Mouse (Mus musculus) myocyte (in vitro differentiated cells): ENCODE data around the gene Inf2.

Source experiments
- CEBPB ChIP-seq: IDR thresholded peaks from 2 replicates; pipeline ENCODE4 v1.6.1; 2011; ENCODE audit warnings: mild to moderate bottlenecking, moderate library complexity; ENCODE audit not compliant: poor library complexity, insufficient read depth, severe bottlenecking
- E2F4 ChIP-seq: IDR thresholded peaks from one replicate; pipeline ENCODE4 v1.6.1; 2011; ENCODE audit warnings: mild to moderate bottlenecking, control low read depth, moderate library complexity; ENCODE audit not compliant: insufficient read depth
- MYOD1 ChIP-seq, 3 experiments: IDR thresholded peaks; one replicate each; pipeline ENCODE4 v1.6.1; 2011; ENCODE audit warnings: control low read depth in 2 of 3, low read depth in 2 of 3, mild to moderate bottlenecking in 2 of 3, moderate library complexity in 1 of 3; ENCODE audit not compliant: insufficient read length in 2 of 3, control insufficient read depth in 1 of 3
- POLR2A ChIP-seq: IDR thresholded peaks from one replicate; pipeline ENCODE4 v1.6.1; 2011; ENCODE audit warnings: low read depth, mild to moderate bottlenecking, control low read depth, moderate library complexity; ENCODE audit not compliant: insufficient read length
- POLR2AphosphoS2 ChIP-seq: IDR thresholded peaks from one replicate; pipeline ENCODE4 v1.6.1; 2011; ENCODE audit warnings: low read depth, control low read depth; ENCODE audit not compliant: insufficient read length
- SRF ChIP-seq: IDR thresholded peaks from one replicate; pipeline ENCODE4 v1.6.1; 2011; ENCODE audit warnings: low read depth; ENCODE audit not compliant: control insufficient read depth, insufficient read length
- TCF12 ChIP-seq: IDR thresholded peaks from one replicate; pipeline ENCODE4 v1.6.1; 2011; ENCODE audit warnings: mild to moderate bottlenecking, control low read depth; ENCODE audit not compliant: poor library complexity, insufficient read depth, severe bottlenecking
- USF1 ChIP-seq: IDR thresholded peaks from one replicate; pipeline ENCODE4 v1.6.1; 2011; ENCODE audit warnings: low read depth, mild to moderate bottlenecking, control low read depth, moderate library complexity

DNA sequence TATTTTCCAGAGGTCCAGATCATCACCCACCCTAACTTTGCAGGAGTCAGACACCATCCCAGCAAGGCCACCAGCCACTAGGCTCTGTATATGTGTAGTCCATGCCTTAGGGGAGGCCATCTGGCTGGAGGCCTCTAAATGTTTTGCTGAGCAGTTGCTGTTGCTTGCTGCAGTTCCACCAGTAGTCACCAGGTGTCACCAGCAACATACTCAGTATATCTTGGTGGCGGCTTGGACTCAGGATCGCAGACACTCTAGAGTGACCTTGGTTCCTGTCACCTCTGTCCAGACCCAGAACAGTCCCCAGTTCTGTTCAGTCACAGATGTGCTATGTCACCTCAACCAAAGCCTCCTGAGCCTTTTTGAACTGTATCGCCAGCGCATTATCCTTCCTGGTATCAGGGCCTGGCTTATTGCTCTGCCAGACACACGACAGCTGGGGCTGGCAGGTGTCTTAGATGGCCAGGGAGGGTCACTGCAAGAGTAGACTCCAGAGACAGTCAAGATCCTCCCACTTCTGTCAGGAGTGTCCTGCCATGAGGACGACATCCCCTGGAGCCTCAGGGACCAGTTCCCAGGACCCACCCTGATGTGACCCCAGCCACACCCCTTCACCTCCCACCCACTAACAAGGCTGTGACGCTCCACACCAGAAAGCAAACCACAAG lies 64.7 kb downstream of the Inf2 start:
- TF ChIP-seq USF1, result no peak
- peak; percentile 5 for TF ChIP-seq POLR2A
- no peak for TF ChIP-seq E2F4
- TF ChIP-seq SRF, result no peak
- TF ChIP-seq MYOD1 (IDR thresholded peaks at IDR 0.05; ENCODE audit: control insufficient read depth in 1 of 3, insufficient read length in 2 of 3, low read depth in 2 of 3), result peak in 2 of 3 experiments; percentile 54 to 65
- no peak for TF ChIP-seq TCF12
- TF ChIP-seq POLR2AphosphoS2, result peak; percentile 61
- no peak for TF ChIP-seq CEBPB
